Mouse (Mus musculus): ENCODE results near the gene Ston1.

Gene Ston1

DNA sequence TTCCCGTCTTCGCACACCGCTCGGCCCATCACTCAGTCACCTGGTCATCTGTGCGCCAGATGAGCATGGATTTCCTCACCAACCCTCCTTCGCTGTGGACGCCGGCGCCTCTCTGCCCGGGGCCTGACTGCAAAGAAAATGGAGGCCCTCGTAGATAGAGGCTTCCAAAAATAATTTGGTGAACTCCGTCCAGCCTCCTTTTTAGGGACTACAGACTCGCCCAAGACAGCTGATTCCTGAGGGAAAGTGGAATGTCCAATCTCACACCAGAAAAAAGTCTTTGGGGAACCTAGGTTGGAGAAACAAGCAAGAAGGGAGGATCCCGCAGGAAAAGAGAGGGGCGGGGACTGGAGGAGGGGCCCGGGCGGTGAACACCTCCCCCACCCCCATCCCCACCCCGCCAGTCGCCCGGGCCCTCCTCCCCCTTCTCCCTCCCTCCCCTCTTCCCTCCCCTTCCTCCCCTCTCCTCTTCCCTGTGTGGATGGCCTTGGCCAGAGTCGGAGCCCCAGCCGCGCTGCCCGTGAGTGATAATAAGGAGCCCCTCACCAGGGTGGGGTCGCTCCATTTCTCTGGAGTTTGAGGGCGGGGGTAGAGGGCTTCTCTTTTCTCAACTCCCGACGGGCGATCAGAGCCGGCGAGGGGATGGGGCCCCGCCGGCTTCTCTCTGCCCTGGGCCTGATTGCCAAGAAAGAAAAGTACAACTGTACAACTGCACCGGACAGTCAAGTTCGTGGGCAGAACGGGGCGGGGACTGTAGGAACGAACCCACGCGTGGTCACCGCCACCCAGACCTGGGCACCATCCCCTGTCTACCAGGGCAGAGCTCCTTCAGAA is at the start of gene Ston1:
Ston1 (plus strand) TSS at position 463 of the 834 bp plus-strand sequence.
- DNase-seq = no peak

DNA sequence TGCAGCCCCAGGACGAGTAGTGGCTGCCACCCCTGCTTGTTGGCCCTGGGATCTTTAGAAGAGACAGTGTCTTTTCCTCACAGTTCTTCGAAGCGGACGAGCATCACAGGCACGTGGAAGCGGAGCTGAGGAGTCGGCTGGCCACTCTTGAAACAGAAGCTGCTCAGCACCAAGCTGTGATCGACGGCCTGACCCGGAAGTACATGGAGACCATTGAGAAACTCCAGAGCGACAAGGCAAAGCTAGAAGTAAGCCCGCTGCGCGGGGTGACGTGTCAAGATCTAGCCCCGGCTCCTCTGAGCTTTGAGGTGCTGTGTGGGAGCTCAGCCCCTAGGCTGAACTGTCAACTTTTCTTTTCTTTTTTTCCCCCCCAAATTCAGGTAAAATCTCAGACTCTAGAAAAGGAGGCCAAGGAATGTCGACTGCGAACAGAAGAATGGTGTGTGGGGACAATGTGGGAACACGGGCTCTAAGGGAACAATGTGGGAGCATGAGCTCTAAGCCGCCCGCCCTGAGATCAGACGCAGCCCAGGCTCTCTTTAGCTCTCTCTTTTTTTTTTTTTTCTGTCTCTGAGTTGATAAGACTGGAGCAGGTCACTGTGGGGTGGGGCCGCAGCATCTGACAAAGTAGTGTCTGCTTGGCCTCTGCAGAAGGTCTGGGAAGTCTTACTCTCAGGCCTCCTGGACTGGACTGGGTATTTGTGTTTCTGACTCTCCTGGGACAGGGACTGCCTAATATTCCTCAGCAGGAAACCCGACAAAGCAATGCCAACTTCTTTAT is 47.9 kb upstream of the Ston1 start:
- no peak for DNase-seq

- DNase-seq = no peak
Observed at GRCm38 (mm10) chr17:88550351-88550750, 47.1 kb upstream of the Ston1 start.

GRCm38 (mm10) chr17:88550981-88551940 is 46.2 kb upstream of the Ston1 start:
- no peak for DNase-seq

- no peak for DNase-seq
Observed at GRCm38 (mm10) chr17:88552556-88552955, 44.9 kb upstream of the Ston1 start.

GRCm38 (mm10) chr17:88553001-88553449 is 44.5 kb upstream of the Ston1 start:
- DNase-seq = no peak

GRCm38 (mm10) chr17:88553473-88554087 is 43.9 kb upstream of the Ston1 start:
- DNase-seq = no peak

DNA sequence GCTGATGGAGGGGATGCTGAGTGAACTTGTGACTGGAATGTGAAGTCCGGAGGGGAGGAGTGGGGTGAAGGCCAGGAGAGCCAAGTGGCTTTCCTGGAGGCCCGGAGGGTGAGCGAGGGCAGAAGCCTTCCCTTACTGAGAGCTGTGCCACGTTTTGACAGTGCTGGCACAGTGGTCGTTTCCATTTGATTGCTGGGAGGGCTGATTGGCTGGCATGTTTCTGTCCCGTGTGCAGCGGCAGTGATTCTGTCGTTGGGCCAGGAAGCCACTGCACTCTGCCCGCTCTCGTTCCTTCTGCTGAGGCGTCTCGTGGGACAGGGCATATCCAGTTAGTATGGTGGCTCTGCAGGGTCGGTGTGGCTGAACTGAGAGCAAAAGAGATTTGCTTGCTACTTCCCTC is 41.3 kb upstream of the Ston1 start:
- DNase-seq = no peak

DNA sequence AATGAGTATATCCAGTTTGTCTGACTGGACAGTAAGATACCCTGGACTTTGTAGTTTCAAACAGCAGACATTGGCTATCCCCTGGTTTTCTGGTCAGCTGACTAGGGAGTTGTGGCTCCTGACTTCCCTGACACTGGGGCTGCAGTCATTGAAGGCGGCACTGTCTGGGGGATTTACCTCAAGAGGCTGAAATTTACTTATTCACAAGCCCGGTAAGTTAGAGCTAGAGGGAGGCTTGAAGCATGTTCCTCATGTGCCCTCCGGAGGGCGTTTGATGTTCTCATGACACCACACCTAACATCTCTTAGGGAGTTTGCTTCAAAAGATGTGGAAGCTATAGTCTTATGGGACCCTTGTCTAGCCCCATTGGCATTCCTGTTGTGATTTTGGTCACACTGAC is 40.8 kb upstream of the Ston1 start:
- no peak for DNase-seq

DNA sequence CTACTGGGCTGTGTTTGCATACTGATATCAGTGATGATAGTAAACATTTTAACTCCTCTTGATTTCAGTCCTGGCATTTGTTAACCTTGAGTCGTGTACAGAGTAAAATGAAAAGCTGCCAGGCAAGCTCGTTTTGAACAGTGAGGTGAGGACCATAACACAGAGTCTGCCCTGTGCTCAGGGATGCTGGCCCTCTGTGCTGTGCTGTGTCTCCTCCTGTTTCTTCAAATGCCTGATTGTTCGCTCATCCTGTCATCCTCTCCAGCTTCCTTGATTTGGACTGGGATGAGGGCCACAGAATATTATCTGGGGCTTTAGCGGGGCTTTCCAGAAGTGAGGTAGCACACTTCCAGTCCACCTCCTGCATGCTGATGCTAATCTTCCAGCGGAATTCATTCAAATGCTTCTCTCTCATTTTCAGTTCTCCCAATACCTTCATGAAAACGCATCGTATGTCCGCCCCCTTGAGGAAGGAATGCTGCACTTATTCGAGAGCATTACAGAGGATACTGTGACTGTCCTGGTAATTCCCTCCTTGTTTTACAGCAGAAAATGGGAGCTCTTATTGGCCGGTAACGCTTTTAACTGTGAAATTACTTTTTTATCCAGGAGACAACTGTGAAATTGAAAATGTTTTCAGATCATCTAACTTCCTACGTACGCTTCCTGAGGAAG is 39.2 kb upstream of the Ston1 start:
- peak; percentile 62 for DNase-seq

- no peak for DNase-seq
Observed at GRCm38 (mm10) chr17:88563611-88564010, 33.9 kb upstream of the Ston1 start.

GRCm38 (mm10) chr17:88569807-88570540 is 27.5 kb upstream of the Ston1 start:
- DNase-seq = no peak

DNA sequence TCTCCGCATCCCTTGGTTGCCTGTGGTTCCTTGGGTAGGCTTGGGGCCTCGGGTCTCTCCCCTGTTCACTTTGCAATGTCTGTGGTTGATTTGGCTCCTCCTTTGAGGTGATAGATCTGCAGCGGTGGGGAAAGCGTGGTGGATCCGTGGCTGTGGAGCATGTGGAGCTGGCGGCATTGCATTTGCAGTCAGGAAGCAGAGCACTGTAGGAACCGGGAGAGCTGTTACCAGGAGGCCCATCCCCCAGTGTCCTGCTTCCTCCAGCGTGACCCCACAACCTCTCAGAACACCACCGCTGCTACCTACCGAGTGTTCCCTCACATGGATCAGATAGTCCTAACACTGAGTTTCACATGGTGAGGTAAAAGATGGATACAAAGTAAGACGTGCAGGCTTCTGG is 26.7 kb upstream of the Ston1 start:
- no peak for DNase-seq

DNA sequence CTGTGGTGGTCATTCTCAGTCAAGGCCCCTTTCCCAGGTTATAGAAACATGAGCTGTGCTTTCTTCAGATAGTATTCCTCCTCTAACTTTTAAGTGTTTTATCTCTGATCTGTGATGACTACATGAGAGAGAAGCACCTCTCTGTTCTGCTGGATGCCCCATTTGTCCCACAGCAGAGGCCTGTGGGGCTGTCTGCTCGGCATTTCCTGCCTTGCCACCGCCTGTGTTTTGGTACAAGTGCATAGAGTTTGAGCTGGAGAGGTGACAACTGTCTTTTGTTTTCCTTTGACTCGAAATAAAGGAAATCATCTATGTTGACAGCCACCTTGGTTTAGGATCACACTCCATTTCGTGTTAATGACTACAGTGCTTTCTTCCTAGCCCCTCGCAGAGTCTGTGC is 22.7 kb upstream of the Ston1 start:
- no peak for DNase-seq

DNA sequence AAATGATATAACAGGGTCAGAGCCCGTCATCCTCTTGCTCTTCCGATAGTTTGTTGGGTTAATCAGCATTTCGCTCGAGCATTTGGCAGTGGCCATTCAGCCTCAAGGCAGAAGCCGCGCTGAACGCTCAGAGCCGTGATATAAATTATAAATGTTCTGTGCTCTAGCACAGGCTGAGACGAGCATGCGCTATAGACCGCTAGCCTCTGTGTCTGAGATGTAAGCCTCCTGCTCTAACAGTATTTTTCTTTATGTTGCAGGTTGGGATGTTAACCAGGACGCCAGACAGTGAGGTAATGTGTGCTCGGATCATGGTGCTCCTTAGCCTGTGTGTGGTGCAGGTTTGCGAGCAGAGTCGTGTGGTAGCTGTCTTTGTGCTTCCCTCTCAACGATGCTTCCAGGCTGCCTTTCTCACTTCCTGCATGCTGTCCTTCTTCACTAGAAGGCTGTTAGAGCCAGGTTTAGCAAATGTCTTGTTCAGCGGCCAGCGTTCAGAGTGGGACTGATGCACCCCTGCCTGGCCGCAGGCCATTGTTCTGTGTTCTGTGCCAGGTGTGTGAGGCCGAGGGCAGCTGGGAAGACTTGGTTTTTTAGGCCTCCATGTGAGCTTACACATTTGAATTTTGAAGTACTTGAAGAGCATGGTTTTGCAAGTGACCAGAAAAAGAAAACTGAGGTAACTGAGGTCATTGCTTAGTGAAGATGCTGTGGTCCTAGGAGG is 18.8 kb upstream of the Ston1 start:
- DNase-seq = no peak

DNA sequence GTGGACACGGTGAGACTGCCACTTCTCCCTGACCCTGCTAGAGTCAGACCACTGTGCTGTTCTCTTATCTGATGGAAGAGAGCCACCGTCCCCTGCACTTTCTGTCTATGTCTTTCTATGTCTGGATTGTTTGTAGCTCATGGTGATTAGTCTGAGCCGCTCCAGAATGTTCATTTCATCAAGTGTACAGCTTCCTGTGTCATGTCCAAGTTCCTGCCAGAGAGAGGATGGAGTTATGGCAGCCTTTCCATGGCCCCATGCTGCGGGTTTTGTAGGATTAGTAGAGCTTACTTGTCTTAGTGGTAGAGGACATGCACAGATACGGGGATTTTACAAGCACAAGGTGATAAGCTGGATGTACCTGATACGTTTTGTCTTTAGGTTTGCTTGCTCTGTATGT is 16.9 kb upstream of the Ston1 start:
- DNase-seq = no peak

GRCm38 (mm10) chr17:88581511-88582021 is 15.9 kb upstream of the Ston1 start:
- no peak for DNase-seq

- DNase-seq = no peak
Observed at GRCm38 (mm10) chr17:88582999-88583398, 14.5 kb upstream of the Ston1 start.

GRCm38 (mm10) chr17:88583411-88583810 is 14.1 kb upstream of the Ston1 start:
- DNase-seq = no peak

GRCm38 (mm10) chr17:88587371-88587770 is 10.1 kb upstream of the Ston1 start:
- DNase-seq = no peak
